ENCODE assay signal across 21 mouse cellular contexts in the genomic region with DNA sequence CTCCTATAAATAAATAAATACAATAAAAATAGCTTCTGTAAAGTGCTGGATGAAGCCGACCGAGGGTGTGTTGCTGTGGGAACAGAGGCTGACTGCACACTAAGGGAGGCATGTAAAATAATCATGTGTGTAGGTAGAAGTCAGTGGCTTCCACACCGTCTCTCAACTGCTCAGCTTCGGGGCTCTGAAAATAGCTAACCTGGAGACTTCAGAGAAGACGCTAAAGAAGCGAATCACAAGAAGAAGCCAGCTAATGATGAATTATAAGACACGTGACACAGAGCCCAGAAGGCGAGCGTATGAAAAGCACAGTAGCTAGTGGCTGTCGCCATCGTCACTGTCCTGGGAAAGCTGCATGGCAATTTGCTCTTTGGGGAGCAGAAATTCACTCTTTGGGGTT. TPM values are rescaled to one million over a fixed set of nuclear protein-coding genes. Genes with fewer than 3 reads are reported as not detected.
"Had no signal": no experiment of that assay in that cellular context is flagged by ENCODE, and none has a peak within 500 bp of the region (broad histone marks: within the 10 kb centered on the region; RNA-seq: fewer than 3 reads in every experiment).

No protein-coding gene starts in this region.

- H3K27me3 ChIP-seq: neural tube, embryonic 12.5 days; stomach, embryonic 15.5 days had no signal

- H3K4me2 ChIP-seq: kidney, embryonic 15.5 days; limb, embryonic 13.5 days; neural tube, embryonic 12.5 days; stomach, embryonic 15.5 days had no signal

- H3K9ac ChIP-seq: kidney, embryonic 15.5 days; limb, embryonic 13.5 days; liver, embryonic 14.5 days; neural tube, embryonic 12.5 days; stomach, embryonic 15.5 days had no signal

- H3K4me3 ChIP-seq: kidney, embryonic 15.5 days; limb, embryonic 13.5 days; myocyte; neural tube, embryonic 12.5 days; stomach, embryonic 15.5 days had no signal

- ATAC-seq: intestine, embryonic 16.5 days had no signal

- DNase-seq: kidney, adult 2 months; kidney, postnatal 14 days; layer of hippocampus, postnatal 36 days; left cerebral cortex, postnatal 4 days; lung, adult 18-20 months; thymus, adult 2 months; thymus, postnatal 25 days had no signal

- H3K27ac ChIP-seq: kidney, embryonic 15.5 days; limb, embryonic 13.5 days; liver, embryonic 14.5 days; neural tube, embryonic 12.5 days; stomach, embryonic 15.5 days had no signal

- H3K36me3 ChIP-seq: kidney, embryonic 15.5 days; limb, embryonic 13.5 days; neural tube, embryonic 12.5 days; stomach, embryonic 15.5 days had no signal

- H3K4me1 ChIP-seq: stomach, embryonic 15.5 days had no signal

- H3K9me3 ChIP-seq: kidney, embryonic 15.5 days; limb, embryonic 13.5 days; neural tube, embryonic 12.5 days; stomach, embryonic 15.5 days had no signal

RNA-seq across cellular contexts. Expression of gene Gm26897, which starts 29.4 kb away (rescaled TPM):
- total RNA-seq: layer of hippocampus, postnatal 36 days; left cerebral cortex, postnatal 4 days; liver, adult 2 months; neutrophil, adult 5-6 weeks had no signal
- polyA plus RNA-seq: intestine, embryonic 16.5 days; kidney, adult 2 months; kidney, embryonic 15.5 days; large intestine, adult 2 months; limb, embryonic 13.5 days; liver, adult 2 months; liver, embryonic 14.5 days; lung, embryonic 16.5 days; myocyte; neural tube, embryonic 12.5 days; spleen, adult 2 months; stomach, embryonic 15.5 days; testis, adult 2 months; thymus, adult 2 months; urinary bladder, adult 2 months had no signal
